Mouse (Mus musculus): ENCODE measurements at regions not wholly inside any gene's neighbourhood (a gene's known extent, or its start where the extent isn't known, plus 50 kb on each side); places are given as distances from the start of the nearest gene placed in this dataset.

- no peak for DNase-seq
Observed at GRCm38 (mm10) chr1:33040740-33041139, 493.6 kb upstream of the Gm5415 start.

- DNase-seq = no peak
Observed at GRCm38 (mm10) chr1:33031991-33032390, 484.9 kb upstream of the Gm5415 start.

GRCm38 (mm10) chr1:33026683-33027415 lies 479.8 kb upstream of the Gm5415 start:
- DNase-seq = no peak

- no peak for DNase-seq
Observed at GRCm38 (mm10) chr1:33025379-33025778, 478.3 kb upstream of the Gm5415 start.

GRCm38 (mm10) chr1:33022852-33023251 lies 475.8 kb upstream of the Gm5415 start:
- no peak for DNase-seq

- no peak for DNase-seq
Observed at GRCm38 (mm10) chr1:33003992-33004391, 456.9 kb upstream of the Gm5415 start.

- DNase-seq = no peak
Observed at GRCm38 (mm10) chr1:32964957-32965356, 417.9 kb upstream of the Gm5415 start.

- no peak for DNase-seq
Observed at GRCm38 (mm10) chr1:32959316-32959715, 412.2 kb upstream of the Gm5415 start.

- no peak for DNase-seq
Observed at GRCm38 (mm10) chr1:32946254-32946653, 399.2 kb upstream of the Gm5415 start.

- DNase-seq = no peak
Observed at GRCm38 (mm10) chr1:32930381-32930780, 383.3 kb upstream of the Gm5415 start.

GRCm38 (mm10) chr1:32902437-32902836 lies 355.3 kb upstream of the Gm5415 start:
- DNase-seq = no peak

- no peak for DNase-seq
Observed at GRCm38 (mm10) chr1:32887728-32888127, 340.6 kb upstream of the Gm5415 start.

- DNase-seq = no peak
Observed at GRCm38 (mm10) chr1:32872920-32873319, 325.8 kb upstream of the Gm5415 start.

GRCm38 (mm10) chr1:32866111-32866510 lies 319.0 kb upstream of the Gm5415 start:
- no peak for DNase-seq

- DNase-seq = no peak
Observed at GRCm38 (mm10) chr1:32858040-32858439, 310.9 kb upstream of the Gm5415 start.

Measured in cerebellum, adult 9-10 months (tissue).